Mouse (Mus musculus): ENCODE results near the gene Gpr19. TPM values are rescaled to one million over a fixed set of nuclear protein-coding genes. Genes with fewer than 3 reads are reported as not detected.

Gpr19 gene
- total RNA-seq, 2 experiments from 2014 or later: 25.3 to 27.3 TPM

DNA sequence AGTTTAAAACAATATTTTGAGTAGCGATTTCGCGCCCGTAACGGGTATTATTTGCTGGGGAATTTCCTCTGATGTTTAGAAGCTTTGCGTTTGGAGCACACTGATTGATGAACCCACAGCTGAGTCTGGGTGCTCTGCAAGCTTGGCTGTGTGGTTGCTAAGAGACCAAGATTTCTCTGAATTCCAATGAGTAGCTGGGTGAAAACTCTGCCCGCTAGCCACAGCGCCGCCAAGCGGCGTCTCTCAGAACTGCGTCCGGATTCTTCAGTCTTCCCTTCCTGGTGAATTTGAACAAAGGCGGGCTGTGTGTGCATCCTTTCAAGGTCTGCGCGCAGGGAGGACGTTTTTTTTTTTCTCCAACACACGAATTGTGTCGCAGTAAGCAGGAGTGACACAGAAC, 35.2 kb downstream of the Gpr19 start:
- intact Hi-C loops (cut with DNase I): loop anchor here (2.0 kb wide), 2 partner anchors 84 to 204 kb away; no protein-coding TSS in a partner anchor
- DNase-seq (ENCODE audit: low spot score in 2 of 2): peak; percentile 98

DNA sequence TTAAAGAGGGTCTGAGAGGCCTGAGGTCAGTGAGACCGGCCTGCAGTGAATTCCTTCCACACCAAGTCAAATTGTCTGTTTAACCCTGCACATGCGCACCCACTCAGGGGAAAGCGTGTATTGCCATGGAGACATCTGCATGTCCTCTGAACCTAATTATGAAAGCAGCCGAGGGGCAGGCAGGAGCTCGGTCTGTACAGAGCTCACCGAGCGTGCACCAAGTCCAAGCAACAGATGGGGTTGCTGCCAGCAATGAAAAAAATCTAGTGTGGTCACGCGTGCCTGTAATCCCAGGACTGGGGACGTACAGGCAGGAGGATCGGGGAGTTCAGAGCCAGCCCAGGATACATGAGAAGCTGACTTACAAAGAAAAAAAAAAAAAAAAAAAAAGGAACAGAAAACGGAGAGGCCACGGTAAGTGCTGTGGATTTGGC, 35.7 kb downstream of the Gpr19 start:
- peak in 1 of 2 experiments; percentile 30 for DNase-seq (ENCODE audit: low spot score in 2 of 2)
- intact Hi-C loops (cut with DNase I): loop anchor here (2.0 kb wide), 2 partner anchors 84 to 204 kb away; no protein-coding TSS in a partner anchor

DNA sequence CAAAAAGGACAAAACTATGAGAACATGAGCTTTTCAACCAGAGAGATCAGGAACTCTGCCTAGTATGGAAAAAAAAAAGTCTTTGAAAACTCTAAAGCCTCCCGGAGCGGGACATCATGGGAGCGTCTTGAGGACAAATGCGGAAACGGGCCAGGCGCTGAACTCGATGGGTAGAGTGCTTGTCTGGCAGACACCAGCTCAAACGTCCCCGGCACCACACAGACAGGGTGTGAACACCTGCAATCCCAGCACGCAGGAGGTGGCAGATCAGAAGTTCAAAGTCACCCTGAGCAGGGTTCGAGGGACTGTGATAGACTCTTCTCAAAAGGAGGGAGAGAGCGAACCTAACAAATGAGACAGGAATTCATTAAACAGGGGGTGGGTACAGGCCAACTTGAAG, 37.0 kb downstream of the Gpr19 start:
- no peak for DNase-seq (ENCODE audit: low spot score in 2 of 2)
- intact Hi-C loops (cut with DNase I): no loop called here

DNA sequence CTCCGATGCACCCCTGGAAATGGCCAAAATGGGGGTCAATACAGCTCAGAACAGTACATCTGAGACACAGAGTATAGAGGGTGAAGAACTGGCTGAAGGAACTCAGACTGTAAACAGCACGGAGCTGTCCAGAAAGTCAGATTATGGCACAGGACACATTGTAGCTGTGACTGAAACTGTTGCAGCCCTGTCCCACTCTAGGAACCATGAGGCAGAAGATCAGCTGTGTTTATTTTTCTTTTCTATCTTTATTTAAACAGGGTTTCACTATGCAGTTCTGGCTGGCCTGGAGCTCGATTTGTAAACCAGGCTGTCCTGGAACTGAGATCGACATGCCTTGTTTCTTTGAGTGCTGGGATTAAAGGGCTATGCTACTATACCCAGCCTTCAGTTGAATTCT, 38.1 kb downstream of the Gpr19 start:
- intact Hi-C loops (cut with DNase I): no loop called here
- no peak for DNase-seq (ENCODE audit: low spot score in 2 of 2)

DNA sequence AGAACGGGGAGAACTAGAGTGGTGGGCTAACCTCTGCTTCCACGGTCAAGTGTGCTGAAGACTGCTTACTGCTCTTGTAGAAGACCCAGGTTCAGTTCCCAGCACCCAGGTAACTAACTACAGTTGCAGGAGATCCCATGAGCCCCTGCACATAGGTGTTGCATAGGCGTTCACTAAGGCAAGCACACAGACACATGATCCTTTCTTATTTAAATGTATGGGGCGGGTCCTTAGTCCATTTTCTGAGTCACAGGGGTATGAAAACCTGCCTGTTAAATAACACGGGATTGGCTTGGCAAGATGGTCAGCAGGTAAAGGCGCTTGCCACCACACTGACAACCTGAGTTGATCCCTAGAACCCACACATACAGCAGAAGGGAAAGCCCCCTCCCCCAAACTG, 39.4 kb downstream of the Gpr19 start:
- intact Hi-C loops (cut with DNase I): loop anchor here (10.0 kb wide), 1 partner anchor 434 kb away; no protein-coding TSS in a partner anchor
- no peak for DNase-seq (ENCODE audit: low spot score in 2 of 2)

DNA sequence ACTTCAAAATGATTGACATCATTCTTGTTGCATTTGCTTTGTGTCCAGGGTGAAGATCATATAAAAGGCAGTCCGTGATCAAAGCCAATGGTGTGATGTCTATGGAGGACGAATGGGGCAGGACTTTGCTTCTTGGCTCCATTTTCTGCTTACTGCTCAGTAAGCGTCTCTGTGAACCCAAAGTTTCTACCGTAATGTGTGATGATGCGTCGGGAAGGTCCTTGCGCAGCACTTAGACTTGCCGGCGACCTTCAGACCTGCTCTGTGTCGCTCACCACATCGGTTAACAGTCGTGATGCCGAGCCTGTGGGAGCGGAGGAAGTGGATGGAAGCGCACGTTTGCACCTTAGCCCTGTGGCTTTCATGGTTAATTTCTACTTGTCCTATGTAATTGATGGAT, 42.5 kb downstream of the Gpr19 start:
- intact Hi-C loops (cut with DNase I): loop anchor here (10.0 kb wide), 1 partner anchor 431 kb away; no protein-coding TSS in a partner anchor
- DNase-seq (ENCODE audit: low spot score in 2 of 2): no peak

DNA sequence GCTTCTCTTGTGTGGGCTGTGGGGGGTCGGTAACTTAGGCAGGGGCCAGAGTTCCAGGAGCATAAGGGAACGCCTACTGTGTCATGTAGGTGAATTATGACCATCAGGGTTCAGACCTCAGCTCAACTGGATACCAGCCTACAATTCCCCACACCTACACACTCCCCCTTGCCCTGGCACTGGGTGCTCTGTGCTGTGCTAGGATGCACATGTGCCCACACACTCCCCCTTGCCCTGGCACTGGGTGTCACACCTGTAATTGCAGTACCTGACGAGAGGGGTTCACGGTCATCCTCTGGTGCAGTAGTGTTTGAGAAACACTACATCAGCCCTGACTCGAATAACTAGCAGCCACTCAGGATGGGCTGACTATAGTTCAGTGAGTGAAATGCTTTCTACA, 43.6 kb downstream of the Gpr19 start:
- intact Hi-C loops (cut with DNase I): loop anchor here (10.0 kb wide), 1 partner anchor 430 kb away; no protein-coding TSS in a partner anchor
- DNase-seq (ENCODE audit: low spot score in 2 of 2): no peak

DNA sequence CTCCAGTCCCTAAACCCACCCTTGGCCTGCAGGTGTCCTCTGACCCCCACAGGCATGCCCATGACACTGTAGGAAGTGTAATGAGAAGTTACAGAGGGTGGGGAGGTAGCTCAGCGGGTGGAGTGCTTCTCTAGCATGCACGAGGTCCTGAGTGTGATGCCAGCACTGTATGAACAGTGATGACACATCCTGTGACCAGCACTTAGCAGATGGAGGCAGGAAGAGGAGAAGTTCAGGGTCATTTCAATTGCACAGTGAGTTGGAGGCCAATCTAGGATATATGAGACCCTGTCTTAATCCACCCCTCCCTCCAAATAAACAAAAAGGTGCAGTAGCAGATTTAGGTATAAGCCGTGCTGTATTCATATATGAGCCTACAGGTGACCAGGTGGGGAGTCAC, 48.4 kb downstream of the Gpr19 start:
- intact Hi-C loops (cut with DNase I): loop anchor here (10.0 kb wide), 1 partner anchor 425 kb away; no protein-coding TSS in a partner anchor
- DNase-seq (ENCODE audit: low spot score in 2 of 2): no peak

DNA sequence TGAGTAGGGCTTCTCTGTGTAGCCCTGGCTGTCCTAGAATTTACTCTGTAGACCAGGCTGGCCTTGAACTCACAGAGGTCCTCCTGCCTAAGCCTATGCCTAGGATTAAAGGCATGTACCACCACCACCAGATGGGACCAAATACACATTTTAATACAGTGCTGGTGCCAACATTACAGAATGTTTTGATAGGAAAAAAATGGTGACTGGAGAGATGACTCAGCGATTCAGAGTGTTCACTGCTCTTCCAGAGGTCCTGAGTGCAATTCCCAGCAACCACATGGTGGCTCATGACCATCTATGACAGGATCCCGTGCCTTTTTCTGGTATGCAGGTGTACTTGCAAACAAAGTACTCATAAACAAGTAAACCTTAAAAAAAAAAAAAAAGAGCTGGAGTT, 48.9 kb downstream of the Gpr19 start:
- intact Hi-C loops (cut with DNase I): no loop called here
- DNase-seq (ENCODE audit: low spot score in 2 of 2): no peak

DNA sequence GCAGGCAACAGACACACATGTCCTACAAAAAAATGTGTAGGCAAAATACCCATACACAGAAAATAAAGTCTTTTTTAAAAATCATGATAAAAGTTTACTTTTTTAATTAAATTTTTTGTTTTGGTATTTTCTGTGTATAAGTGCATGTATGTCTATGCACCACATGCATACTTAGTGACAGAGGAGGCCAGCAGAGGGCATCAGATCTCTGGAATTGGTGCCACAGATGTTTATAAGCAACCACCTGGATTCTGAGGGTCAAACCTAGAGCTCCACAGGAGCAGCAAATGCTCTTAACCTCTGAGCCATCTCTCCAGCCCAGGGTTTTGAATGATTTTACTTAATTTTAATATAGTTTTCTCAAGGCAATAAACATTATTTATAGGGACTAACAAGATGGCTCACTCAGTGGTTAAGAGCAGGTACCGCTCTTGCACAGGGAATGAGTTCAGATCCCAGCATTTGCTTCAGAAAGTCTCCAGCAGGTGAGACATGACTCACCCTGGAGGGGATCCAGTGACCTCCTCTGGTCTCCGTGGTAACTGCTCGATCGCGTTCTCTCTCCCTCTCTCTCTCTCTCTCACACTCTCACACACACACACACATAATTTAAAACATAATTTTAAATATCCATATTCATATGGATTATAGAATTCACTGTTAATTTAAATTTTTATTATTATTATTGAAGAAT, 50.0 kb downstream of the Gpr19 start:
- DNase-seq (ENCODE audit: low spot score in 2 of 2): no peak
- intact Hi-C loops (cut with DNase I): no loop called here

DNA sequence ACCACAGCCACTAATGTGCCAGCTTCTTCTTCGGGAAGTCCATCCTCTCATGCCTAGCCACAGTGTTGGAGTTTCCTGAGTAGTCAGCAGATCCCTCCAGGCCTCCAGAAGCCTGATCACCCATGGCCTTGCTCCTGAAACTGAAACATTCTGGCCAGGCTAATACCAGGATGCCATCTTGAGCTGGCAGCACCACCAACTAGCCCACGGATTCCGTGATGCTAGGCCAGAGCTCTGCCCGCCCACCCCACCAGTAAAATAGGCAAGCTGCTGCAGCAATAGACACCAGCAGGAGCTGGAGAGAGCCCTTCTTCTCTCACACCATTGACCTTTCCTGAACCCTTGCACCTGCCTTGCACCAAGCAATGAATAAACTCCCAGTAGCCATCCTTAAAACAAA, 50.8 kb downstream of the Gpr19 start:
- intact Hi-C loops (cut with DNase I): no loop called here
- DNase-seq (ENCODE audit: low spot score in 2 of 2): peak in 1 of 2 experiments; percentile 47

DNA sequence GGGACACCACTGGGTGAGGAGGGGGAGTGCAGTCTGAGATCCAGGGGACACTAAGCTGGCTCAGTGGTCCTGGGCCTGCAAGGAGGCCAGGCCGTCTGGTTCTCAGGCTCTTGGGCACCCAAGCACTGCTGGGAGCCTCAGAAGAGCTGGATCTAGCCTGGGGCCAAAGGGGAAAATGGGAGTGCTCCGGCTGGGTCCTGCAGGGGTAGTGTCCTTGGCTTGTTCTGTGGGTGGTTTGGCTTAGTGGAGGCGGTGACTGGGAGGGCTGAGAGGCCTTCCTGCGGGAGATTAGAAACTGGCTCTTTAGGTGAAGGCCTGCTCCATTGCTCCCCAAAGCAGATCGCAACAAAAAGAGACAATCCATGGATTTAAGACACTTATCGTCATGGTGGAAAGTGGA, 52.1 kb downstream of the Gpr19 start:
- intact Hi-C loops (cut with DNase I): no loop called here
- no peak for DNase-seq (ENCODE audit: low spot score in 2 of 2)

DNA sequence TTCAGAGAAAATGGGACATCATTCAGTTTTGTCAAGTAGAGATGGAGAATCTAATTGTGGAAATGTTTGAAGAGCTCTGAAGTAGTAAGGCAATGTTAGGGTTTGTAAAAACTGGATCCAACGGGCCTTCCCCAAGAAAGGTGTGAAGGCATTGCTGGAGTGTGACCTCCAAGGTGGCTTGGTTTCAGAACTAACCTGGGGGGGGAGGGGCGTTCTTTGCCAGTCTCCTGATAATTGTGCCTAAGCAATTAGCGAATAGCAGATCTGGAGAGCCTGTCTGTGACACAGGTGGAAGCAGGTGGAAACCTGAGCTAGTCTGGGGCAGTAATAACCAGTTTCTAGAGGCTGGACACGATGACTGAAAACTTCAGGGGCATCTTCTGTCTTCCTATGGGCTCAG, 52.7 kb downstream of the Gpr19 start:
- intact Hi-C loops (cut with DNase I): no loop called here
- no peak for DNase-seq (ENCODE audit: low spot score in 2 of 2)

DNA sequence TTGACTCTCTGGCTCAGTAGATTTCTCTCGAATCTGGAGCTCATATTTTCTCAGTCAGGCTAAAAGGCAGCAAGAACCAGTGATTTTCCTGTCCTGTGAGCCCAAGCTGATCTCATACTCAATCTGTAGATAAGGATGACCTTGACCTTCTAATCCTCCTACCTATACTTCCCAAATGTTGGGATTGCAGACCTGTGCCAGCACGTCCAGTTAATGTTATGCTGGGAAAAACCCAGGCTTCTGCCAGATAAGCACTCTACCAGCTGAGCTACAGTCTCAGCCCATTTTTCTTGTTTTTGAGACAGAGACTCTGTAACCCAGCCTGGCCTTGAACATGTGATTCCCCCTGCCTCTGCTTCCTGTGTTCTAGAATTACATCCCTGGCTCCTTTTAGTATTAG, 58.0 kb downstream of the Gpr19 start:
- no peak for DNase-seq (ENCODE audit: low spot score in 2 of 2)
- intact Hi-C loops (cut with DNase I): no loop called here

DNA sequence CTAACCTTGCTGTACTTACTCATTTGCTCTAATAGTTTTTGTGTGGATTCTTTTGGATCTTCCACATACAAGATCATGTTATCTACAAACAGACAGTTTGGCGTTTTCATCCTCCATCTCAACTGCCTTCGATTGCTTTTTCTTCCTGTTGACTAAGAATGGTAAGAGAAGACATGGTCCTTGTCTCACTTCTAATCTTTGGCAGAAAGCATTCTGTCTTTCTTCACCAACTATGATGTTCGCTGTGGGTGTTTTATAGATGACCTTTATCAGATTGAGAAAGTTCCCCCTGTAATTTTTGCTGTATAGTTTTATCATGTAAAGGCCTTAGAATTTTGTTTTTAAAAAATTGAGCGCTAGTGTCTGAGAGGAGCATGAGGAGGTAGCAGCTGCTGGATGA, 60.3 kb downstream of the Gpr19 start:
- intact Hi-C loops (cut with DNase I): no loop called here
- DNase-seq (ENCODE audit: low spot score in 2 of 2): no peak

DNA sequence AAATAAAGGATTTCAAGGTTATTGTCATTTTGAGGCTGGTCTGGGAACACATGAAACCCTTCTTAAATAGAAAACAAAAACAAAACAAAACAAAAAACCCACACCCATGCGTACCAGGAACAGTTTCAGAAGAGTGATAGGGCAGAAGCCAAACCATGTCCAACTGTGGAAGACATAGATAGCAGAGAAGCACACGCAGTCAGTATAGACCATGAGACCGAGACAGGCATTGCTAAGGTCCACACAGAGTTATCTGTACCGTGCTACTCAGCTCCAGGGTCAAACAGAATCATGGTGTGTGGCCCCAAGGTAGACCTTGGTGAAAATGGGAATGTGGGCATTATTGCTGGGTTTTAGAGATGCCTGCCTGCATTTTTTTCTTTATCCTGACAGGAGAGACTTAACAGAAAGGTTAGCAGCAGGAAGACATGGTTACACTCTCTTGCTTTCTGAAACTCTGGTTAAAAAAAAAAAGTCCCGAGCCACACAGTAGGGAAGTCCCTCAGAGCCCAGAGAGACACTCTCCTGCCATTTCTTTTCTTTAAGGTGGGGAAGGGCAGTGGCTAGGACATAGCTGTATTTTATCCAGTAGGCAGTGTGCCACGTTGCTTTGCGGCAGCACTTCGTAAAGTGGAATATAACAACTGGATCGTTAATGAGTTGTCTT, 63.7 kb downstream of the Gpr19 start:
- no peak for DNase-seq (ENCODE audit: low spot score in 2 of 2)
- intact Hi-C loops (cut with DNase I): no loop called here

DNA sequence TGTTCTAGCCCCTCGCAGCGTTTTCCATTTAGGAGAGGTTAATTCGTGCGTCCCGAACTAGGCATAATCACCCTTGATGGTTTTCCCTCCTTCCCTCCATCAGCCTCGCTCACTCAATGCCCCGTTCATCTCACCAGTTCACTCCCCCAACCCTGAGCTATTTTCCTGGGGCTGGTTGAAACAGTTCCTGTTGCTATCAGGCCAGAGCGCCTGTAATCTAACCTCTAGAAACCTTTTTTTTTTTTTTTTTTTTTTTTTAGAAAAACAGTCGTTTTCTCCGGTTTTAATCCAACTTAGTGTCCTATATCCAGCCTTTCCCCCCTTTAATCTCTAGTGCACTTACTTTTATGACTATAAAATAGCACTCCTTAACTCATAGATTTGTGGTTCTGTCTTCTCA, 67.6 kb downstream of the Gpr19 start:
- no peak for DNase-seq (ENCODE audit: low spot score in 2 of 2)
- intact Hi-C loops (cut with DNase I): loop anchor here (2.0 kb wide), 1 partner anchor 38 kb away; the partner anchor contains the start of gene Dusp16

DNA sequence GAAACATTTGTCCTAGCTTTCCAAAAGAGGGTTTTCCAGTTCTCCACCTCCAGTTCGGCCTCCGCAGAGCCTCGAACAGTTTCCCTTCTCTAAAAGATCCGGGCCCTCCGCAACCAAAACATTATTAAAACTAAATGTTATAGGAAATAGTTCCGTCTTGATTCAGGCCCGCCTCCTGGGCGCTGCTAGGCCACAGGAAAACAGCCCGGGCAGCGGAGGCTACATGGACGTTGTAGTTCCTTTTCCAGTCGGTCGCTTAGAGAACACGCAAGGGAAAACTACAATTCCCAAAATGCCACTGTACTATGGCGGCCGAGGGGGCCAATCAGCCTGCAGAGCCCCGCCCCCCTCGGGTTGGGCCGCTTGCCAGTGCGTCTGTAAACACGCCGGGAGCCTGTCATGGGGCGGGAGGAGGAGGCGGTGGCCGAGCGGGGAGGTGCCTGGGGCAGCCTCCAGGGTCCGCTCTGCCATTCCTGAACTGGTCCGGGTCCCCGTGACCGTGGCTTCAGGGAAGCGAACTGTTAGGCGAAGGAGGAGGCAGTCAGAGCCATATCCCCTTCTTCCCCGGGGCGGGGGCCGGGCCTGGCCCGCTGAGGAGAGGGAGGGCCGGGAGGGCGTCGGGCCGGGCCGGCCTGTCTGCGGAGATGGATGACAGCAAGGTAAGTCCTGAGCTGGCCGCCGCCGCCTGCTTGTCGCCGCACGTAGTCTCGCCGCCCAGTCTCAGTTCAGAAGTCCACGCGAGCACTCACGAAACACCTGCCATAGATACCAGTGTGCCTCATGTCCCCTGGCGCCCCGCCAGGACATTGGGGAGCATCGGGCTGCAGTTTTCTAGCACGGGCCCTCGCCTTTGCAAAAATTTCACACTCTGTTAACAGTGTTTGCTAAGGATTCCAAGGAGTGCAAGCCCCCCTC, 68.3 kb downstream of the Gpr19 start, which contains the start of gene Crebl2:
TSS of gene Crebl2 (plus strand) at position 369 of the 915 bp plus-strand sequence.
- DNase-seq (ENCODE audit: low spot score in 2 of 2): peak; percentile 100
- intact Hi-C loops (cut with DNase I): loop anchor here (2.0 kb wide), 1 partner anchor 37 kb away; the partner anchor contains the start of gene Dusp16

DNA sequence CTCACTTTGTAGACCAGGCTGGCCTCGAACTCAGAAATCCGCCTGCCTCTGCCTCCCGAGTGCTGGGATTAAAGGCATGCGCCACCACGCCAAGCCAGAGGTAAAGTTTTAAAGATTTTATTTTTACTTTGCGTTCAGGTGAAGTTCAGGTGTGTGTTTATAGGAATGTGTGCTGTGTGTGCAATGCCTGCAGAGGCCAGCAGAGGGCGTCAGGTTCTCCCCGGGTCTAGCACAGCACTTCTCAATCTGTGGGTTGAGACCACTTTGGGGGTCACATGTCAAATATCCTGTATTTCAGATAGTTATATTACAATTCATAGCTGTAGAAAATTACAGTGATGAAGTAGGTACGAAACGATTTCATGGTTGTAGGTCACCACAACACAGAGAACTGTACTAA, 75.5 kb downstream of the Gpr19 start:
- no peak for DNase-seq (ENCODE audit: low spot score in 2 of 2)
- intact Hi-C loops (cut with DNase I): no loop called here

DNA sequence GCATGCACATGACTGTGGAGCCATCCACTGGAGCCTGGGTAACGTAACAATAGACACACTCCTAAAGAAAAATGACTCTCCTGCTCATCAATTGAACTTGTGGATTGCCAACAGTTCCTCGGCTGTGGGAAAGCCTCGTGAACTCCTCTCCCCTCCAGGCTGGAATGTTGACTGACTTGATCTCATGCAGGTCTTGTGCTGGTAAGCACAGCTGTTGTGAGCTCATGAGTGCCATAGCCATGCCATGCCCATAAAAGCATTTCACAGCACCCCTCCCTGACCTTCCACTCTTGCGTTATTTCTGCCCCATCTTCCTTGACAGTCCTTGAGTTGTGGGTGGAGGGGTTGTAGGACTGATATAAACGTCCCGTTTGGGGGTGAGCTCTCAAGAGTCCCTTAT, 78.0 kb downstream of the Gpr19 start:
- no peak for DNase-seq (ENCODE audit: low spot score in 2 of 2)
- intact Hi-C loops (cut with DNase I): no loop called here

All from left cerebral cortex, postnatal 25 days (tissue).